Mouse (Mus musculus): ENCODE results near the gene Fgg.

DNA sequence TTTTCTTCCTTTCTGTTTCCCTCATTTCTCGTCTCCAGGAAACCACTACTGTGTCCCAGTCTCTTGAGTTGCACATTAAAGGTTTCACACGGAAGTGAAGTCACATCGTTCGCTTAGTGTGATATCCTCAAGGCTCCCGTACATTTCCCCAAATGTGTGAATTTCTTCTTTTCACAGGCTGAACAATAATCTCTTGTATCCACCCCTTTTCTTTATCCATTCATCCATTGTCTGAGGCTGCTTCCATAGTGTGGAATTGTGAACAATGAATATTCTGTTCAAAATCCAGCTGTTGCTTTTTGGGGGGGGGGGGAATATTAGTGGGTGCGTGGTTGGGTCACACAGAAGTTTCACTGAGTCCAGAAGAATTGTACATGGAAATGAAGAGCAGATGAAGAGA is 17.5 kb downstream of the Fgg start:
- TF ChIP-seq CTCF (IDR thresholded peaks at IDR 0.05; ENCODE audit: insufficient read depth, low read length): no peak
- no peak for TF ChIP-seq POLR2A (IDR thresholded peaks at IDR 0.05; ENCODE audit: borderline replicate concordance, extremely low read depth, low read depth, low read length)

Measured in lung, adult 2 months (tissue).